Mouse (Mus musculus): ENCODE results near the gene Foxp1.

The Foxp1 gene

DNA sequence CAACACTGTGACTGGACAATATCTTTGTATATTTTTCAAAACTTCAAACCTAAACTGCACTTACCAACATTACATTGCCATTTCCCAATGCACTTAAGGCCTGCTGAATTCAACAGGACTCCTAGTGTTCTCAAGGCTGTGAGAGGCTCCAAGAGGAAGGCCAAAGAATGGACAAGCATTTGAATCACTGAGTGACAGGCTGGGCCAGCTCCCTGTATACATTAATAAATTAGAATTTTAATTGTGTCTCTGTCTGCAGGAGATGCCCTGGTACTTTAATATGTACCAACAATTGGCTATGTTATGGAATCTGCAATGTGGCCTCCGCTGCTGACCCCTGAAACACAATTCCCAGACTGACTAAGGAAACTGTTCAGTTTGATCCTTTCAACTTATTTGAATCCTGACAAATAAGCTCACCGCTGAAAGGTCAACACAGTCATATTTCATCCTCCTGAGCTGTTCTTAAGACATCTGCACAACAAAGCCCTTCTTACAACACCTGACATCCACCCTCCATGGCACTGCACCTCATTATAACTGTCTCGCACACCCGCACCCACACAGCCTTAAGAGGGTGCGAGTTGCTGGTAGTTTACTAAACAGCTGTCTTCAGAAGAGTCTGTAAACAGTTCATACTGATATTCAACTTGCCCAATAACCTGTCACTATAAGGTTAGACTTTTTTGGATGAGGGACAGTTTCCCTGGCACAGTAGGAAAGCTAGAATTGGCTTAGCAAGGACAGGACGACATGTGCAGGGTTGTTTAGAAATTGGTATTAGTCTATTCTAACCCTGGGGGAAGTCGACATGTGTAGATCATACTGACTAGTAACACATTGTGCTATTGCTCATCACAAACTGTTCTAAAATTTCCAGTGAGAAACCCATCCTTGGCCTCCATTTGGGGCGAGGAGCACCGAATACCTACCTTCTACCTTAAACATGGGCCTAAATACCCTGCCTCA, 448.9 kb downstream of the Foxp1 start:
- CTCF ChIA-PET = interaction anchor here (0.6 to 1.2 kb wide), 2 partner anchors 27 to 432 kb away, joined by 3 to 13 read pairs; no protein-coding TSS in a partner anchor

DNA sequence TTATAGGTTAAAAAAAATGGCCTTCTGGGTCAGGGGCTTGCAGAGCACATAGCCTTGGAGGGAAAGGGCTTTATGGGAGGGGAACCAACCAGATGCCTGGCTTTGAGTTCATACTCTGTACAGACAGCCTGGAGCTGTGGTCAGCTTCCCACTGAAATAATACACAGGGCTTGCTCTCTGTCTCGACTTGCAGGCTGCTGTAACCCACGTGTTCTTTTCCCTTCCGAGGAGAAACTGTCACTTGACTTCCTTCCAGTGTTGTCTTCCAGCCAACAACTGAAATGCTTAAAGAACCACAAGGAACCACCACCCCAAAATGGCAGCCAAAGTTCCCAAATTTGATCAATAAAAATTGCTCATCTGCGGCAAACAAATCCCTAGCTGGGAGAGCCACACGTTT, 451.8 kb downstream of the Foxp1 start:
- CTCF ChIA-PET = no interaction called here

GRCm38 (mm10) chr6:99069726-99070125, 452.8 kb downstream of the Foxp1 start:
- CTCF ChIA-PET = interaction anchor here (0.6 kb wide), 1 partner anchor 10 kb away, joined by 9 read pairs; no protein-coding TSS in a partner anchor

GRCm38 (mm10) chr6:99065569-99066353, 456.8 kb downstream of the Foxp1 start:
- CTCF ChIA-PET = interaction anchor here (0.7 to 1.1 kb wide), 2 partner anchors 8 to 36 kb away, joined by 3 read pairs; no protein-coding TSS in a partner anchor

- CTCF ChIA-PET = no interaction called here
Observed at GRCm38 (mm10) chr6:99063982-99064484, 458.5 kb downstream of the Foxp1 start.

DNA sequence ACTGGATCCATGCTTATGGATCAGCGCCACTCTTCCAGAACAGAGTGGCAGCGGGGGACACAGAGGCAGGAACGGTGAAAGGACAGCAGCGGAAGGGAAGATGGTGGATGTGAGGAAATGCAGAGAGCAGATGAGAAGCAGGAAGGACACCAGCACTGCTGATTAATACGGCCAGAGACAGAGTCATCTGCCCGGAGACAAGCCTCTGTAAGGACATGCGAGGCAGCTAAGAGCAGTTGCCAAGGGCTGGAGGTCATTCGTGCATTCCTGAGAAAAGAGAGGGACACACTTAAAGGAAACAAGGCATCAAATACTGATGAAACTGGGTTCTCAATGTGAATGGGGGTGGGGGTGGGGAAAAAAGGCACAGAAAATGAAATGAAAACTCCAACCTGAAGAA, 459.6 kb downstream of the Foxp1 start:
- CTCF ChIA-PET = no interaction called here

DNA sequence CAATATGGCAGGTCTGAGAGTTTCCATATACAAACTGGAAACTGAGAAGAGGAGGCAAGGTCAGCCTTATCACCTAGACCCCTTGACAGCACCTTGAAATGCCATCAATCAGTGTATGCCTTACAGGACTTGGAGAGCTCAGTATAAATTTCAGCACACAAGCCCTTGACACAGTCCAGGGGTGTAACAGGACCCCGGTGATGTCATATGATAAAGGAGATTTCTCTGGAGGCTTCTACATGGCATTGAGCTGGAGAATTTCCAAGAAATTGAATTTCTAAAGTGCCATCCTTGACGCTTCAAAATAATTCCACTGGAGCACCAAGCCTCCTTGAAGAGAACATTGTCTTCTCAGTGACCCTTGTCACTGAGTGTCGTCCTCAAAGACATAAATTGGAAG, 463.8 kb downstream of the Foxp1 start:
- CTCF ChIA-PET = no interaction called here

- CTCF ChIA-PET = interaction anchor here (1.1 kb wide), 1 partner anchor 36 kb away, joined by 5 read pairs; no protein-coding TSS in a partner anchor
Observed at GRCm38 (mm10) chr6:99057113-99057553, 465.4 kb downstream of the Foxp1 start.

DNA sequence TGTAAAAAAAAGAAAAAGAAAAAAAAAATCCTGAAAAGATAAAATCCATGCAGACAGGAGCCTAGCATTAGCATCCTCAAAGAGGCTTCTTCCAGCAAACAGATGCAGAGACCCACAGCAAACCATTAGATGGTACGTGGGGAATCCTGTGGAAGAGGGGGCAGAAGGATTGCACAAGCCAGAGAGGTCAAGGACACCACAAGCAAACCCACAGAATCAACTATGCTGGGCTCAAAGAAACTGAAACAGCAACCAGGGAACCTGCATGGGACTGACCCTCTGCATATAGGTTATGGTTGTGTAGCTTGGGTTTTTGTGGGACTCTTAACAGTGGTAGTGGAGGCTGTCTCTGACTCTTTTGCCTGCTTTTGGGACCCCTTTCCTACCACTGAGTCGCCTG, 466.1 kb downstream of the Foxp1 start:
- CTCF ChIA-PET = no interaction called here

GRCm38 (mm10) chr6:99053998-99054397, 468.5 kb downstream of the Foxp1 start:
- CTCF ChIA-PET = no interaction called here

GRCm38 (mm10) chr6:99053111-99053510, 469.4 kb downstream of the Foxp1 start:
- CTCF ChIA-PET = interaction anchor here (0.6 kb wide), 2 partner anchors 153 to 326 kb away, joined by 3 to 4 read pairs; no protein-coding TSS in a partner anchor

DNA sequence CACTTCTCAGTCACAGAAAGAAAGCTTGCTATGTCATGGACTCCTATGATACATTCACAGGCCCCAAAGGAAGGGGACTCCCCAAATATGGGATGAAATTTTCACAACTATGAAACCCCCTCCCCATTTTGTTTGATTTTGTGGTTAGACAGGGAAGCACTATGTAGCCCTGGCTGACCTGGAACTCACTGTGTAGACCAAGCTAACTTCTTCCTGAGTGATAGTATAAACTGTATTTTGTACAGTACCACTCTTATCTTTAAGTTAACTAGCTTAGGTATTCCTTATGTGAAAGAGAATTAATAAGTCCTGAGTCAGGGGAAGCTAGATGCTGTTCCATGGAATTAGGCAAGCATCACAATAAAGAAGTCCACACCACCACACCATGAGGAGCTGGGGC, 470.8 kb downstream of the Foxp1 start:
- CTCF ChIA-PET = interaction anchor here (0.8 kb wide), 1 partner anchor 81 kb away, joined by 3 read pairs; no protein-coding TSS in a partner anchor

GRCm38 (mm10) chr6:99050288-99051006, 472.1 kb downstream of the Foxp1 start:
- CTCF ChIA-PET = interaction anchor here (0.7 kb wide), 1 partner anchor 289 kb away, joined by 4 read pairs; no protein-coding TSS in a partner anchor

DNA sequence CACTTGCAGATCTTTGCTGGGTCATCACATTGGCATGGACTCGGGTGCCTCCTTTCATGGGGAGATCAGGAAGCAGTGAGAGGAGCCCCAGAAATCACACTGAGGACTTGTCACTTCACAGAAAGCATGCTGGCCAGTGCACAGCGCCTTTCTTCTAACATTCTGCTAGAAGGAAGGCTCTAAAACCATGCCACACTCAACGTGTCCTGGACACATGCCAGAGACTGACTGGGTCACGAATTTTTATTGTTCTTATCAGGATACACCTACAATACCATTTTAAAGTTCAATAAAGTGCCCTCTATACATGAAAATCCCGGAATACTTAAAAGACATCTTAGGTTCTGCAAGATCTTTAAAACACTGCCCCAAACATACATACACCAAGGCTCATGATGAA, 475.2 kb downstream of the Foxp1 start:
- CTCF ChIA-PET = no interaction called here

GRCm38 (mm10) chr6:99045845-99046788, 476.4 kb downstream of the Foxp1 start:
- CTCF ChIA-PET = interaction anchor here (0.7 kb wide), 1 partner anchor 345 kb away, joined by 6 read pairs; no protein-coding TSS in a partner anchor

GRCm38 (mm10) chr6:99043932-99044664, 478.4 kb downstream of the Foxp1 start:
- CTCF ChIA-PET = no interaction called here

- CTCF ChIA-PET = interaction anchor here (1.1 kb wide), 1 partner anchor 13 kb away, joined by 3 read pairs; no protein-coding TSS in a partner anchor
Observed at GRCm38 (mm10) chr6:99043226-99043625, 479.3 kb downstream of the Foxp1 start.

- CTCF ChIA-PET = interaction anchor here (1.1 kb wide), 1 partner anchor 12 kb away, joined by 3 read pairs; no protein-coding TSS in a partner anchor
Observed at GRCm38 (mm10) chr6:99042175-99042954, 480.2 kb downstream of the Foxp1 start.
